Mouse (Mus musculus): ENCODE measurements around the gene Foxo3.

Foxo3 gene

DNA sequence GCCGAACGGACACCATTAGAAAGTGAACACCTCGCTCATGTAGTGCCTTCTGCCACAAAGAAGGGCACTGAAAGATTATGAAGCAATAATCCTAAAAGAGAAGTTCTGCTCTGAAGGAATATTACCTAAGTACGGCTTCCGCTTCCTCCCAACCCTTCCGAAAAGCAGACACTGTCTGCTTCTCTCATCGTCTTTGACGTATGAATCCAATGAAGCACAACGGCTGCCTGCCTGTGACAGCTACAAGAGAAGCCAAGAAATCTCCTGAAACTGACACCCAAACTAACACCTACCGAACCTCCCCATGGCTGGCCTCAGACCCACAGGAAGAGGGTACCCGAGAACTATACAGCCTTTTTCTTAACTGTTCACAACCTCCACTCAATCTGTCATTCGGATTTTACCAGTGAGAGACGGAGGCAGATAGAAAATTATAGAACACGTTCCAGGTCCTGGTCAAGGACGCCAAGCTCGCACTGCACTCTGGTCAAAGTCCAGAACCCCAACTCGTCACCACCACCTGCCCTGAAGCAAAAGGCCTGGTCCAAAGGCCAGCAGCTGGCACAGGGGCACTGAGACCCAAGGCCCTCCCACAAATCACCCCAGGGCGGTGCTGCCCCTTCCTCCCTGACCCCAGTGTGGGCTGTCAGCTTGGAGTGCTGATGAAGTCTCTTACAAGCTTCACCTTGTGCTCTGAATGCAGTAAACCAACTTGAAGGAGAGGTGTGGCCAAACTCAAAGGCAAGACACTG lies 51.2 kb downstream of the Foxo3 start:
- no peak for DNase-seq (ENCODE audit: low spot score in 2 of 2)

DNA sequence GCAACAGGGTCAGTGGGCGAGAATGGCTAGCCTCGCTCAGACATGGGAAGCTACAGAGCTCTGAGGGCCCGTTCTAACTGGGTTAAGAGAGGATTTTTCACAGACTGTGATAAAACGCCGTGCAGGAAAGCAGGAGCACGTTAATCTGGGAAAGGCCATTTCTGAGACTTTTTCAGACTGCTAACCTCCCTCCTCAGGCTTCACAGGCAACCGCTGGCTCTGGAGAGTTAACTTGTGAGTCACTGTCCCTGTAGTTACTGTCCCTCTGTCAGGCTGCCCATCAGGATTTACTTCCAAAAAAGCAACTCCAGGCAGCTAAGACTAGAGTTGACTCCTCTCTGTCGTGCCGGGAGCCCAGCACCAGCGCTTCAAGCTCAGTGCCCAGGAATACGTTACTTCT lies 54.6 kb downstream of the Foxo3 start:
- no peak for DNase-seq (ENCODE audit: low spot score in 2 of 2)

DNA sequence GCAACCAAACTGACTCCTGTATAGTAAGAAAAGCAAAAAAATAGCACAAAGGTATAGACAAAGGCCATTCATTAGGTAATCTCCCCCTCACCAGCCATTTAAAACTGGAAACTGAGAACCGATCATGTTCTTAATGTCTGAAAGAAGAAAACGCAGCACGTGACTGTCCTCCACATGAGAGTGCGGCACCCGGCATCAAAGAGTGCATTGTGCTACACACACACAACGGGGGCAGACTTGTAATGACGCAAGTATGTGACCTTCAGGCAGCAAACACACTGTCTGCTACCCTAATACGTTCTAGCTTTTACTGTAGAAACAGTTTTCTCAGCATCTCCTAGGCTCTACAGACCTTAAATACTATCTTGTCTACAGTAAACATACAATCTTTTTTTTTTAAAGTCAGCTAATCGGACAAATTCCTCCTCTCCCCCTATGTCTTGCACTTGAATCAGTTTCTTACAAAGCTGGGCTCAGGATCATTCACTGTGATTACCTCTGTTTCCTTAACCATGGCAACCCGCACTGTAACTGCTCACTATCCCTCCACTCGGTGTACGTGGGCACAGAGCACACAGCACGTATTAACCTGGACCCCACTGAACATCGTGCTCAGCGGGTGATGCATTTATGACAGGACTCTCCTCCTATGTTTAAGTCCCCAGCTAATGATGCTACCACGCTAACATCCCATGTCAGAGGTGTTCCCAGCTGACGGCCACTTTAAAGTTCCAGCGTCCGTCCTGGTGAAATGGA lies 55.2 kb downstream of the Foxo3 start:
- no peak for DNase-seq (ENCODE audit: low spot score in 2 of 2)

DNA sequence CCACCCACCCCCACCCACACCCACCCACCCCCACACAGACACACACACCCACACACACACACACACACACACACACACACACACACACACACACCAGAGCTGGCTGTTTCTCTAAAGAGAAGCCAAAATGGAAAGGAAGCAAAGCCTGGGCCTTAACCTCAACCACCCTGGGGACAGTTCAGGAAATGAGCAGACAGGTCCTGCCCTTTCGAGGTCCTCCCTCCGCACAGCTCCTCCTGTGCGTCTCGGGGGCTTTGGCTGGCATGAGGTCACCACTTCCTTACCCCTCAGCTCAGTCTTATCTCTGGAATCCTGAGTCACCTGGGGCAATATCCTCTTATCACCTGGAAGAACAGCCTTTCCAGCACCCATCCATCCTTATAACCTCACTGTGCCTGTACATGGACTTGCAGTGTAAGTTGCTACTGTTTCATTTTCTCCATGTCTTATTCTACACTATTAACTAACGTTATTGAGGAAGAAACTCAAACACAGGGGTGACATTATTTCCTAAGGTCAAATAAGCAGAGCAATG lies 56.1 kb downstream of the Foxo3 start:
- DNase-seq (ENCODE audit: low spot score in 2 of 2) = peak in 1 of 2 experiments; percentile 42

DNA sequence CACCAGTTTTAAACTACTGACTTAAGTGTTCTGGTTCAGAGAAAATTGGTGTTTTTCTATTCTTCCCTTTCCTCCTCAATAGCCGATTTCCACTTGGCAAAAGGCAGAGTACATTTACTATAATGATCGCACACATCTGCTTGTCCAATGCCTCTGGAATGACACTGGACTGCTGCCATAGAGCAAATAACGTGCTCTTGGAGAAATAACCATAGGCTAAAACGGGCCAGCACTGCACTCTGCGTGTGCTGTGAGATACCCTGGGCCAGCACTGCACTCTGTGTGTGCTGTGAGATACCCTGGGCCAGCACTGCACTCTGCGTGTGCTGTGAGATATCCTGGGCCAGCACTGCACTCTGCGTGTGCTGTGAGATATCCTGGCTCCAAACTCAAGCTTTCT lies 65.1 kb downstream of the Foxo3 start:
- DNase-seq (ENCODE audit: low spot score in 2 of 2) = no peak

DNA sequence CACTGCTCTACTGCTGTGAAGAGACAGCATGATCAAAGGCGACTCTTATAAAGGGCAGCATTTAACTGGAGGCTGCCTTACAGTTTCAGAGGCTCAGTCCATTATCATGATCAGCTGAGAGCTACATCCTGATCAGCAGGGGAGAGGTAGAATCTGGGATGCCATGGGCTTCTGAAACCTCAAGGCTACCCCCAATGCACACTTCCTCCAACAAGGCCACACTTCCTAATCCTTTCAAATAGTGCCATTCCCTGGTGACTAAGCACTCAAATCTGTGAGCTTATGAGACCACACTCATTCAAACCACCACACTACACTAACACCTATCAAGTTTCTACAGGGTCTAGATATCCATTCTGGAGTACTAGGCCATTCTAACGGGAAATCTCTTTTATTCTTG lies 65.9 kb downstream of the Foxo3 start:
- no peak for DNase-seq (ENCODE audit: low spot score in 2 of 2)

DNA sequence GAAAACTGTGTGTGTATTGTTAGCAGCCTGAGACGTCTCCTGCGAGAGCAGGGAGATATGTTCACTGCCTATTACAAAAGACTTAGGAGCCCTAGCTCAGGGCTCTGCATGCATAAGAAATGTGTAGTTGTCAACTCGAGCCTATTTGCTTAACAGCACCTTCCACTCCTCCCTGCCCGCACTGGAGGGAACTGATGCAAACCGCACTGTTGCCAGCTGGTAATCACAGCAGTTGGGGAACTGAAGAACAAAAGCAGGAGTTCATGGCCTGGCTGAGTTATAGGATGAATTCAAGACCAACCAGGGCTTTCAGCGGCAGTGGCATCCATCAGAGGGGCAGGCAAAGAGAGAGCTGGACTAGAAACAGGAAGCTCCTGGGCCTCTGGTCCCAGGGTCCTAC lies 66.7 kb downstream of the Foxo3 start:
- no peak for DNase-seq (ENCODE audit: low spot score in 2 of 2)

DNA sequence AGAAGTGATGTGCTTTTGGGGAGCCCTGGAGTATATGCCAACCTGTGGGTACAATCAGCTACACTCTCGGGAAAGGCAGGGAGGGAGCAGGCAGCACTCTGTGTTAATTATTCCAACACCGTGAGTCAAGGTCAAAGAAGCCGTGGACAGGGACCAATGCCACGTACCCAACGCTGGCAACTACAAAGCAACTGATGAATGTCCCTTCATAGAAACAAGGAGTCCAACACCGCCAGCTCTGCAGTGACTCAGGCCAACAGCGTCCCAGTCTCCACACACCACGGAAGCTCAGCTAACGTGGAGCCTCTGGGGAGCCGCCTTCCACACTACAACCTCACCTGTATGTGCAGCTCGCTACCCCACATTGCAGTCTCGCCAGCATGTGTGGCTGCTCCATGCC lies 68.9 kb downstream of the Foxo3 start:
- no peak for DNase-seq (ENCODE audit: low spot score in 2 of 2)

DNA sequence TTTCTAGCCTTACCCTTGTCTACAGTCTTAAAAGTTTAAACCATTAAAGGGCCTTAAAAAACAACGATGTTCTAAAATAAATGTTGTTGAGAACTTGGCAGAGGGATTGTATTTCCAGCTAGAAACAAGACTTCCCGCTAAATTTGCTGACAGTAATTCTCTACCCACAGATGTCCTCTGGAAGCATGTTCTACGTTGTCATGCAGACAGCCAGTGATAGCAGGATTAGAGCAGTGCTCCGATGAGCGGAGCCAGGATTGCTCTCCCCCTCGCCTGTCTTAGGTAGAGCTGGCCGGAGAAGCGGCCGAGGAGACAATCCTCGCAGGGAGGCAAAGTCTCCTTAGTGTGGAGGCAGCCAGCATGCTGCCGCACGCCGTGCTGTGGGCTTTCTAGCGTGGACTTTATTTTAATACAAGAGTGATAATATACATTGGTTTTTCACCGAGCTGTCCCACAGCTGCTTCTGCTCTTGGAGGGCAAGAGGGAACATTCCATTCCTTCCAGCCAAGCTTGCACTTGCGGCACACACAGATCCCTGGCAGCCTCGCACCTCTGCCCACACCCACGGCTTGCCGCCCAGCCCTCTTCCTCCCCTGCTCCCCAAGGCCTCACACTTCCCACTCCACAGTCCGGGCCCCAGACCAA lies 71.7 kb downstream of the Foxo3 start:
- DNase-seq (ENCODE audit: low spot score in 2 of 2) = no peak

DNA sequence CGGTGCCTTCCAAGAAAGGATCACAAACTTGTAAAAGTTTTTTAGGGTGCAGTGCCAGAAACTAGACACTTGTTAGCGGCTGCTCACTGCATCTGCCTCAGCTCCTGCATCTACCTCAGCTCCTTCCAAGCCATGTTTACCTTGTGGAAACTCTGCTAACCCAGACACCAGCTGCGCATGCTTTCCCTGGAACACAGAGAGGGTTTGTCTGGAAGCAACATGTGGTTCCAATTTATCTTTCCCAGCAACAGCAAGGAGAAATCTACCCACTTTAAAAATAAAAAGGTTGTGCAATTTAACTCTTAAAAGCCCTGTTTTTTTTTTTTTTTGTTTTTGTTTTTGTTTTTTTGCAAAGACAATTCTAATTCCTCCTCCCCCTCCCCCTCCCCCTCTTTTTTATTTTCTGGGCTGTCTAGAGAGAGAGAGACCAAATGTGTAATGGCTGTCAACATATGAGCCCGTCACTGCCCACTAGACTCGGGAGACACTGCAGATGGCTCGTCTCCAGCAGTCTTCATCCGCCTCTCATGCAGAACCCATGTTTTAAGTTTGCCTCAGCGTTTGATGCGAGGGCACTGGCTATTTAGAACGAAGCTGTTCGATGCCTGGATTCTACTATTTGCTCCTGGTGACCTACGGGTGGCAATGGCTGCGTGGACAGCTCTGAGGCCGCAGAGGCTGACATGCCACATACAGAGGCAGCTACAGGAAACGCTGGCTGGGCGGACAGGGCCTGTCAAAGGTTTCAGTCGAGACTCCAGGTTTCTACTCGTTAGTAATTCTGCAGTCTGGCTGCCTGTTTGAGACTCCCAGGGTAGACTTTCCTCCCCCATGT lies 73.0 kb downstream of the Foxo3 start:
- DNase-seq (ENCODE audit: low spot score in 2 of 2) = no peak

DNA sequence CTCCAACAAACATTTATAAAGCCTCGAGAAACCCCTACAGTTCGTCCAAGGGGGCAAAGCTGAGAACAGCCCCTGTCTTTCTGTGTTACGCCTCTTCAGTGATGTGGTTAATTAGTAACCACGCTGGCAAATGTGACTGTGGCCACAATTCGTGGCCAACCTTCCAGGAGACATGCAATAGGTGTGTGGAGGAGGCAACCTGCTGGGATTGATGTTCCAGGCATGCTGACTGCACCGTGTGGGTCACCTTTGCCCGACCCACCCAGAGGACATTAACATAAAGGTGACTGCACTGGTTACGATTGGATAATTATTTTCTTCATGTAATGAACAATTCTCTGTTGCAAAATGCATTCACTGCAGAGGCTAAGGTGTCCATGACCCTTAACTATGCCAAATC lies 74.0 kb downstream of the Foxo3 start:
- DNase-seq (ENCODE audit: low spot score in 2 of 2) = no peak

DNA sequence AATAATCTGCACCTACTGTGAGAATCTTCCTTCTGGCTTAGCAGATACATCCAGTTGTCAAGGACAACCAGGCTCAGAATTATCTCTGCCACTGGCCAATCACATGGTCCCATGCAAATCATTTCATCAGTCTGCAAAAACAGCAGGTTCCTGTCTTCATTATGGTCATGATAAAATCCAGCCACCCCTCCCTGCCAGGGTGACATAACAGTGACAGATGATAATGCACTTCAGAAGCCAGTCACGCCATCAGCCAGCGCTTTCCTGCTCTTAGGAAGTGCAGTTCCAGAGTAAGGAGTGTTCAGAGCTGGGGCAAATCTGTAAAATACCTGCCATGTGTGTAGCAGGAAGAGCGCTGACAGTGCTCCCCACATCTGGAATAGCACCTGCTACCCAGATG lies 77.1 kb downstream of the Foxo3 start:
- no peak for DNase-seq (ENCODE audit: low spot score in 2 of 2)

DNA sequence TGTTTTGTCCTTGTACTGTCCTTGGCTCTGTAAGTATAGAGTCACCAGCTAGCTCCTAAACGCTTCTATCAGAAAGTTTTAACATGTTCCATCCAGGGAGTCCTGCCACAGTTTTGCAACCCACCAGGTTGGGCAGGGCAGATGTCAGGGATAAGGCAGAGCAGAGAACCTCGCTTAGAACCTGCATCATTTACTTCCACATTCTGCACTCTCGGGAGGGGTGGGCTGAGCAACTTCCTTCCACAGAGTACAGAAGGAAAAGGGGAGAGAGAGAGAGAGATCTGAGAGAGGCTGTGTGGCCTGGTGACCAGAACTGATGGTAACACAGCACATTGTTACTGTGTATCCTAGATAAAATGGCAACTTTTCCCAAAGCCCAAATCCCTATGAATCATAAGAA lies 77.9 kb downstream of the Foxo3 start:
- no peak for DNase-seq (ENCODE audit: low spot score in 2 of 2)

DNA sequence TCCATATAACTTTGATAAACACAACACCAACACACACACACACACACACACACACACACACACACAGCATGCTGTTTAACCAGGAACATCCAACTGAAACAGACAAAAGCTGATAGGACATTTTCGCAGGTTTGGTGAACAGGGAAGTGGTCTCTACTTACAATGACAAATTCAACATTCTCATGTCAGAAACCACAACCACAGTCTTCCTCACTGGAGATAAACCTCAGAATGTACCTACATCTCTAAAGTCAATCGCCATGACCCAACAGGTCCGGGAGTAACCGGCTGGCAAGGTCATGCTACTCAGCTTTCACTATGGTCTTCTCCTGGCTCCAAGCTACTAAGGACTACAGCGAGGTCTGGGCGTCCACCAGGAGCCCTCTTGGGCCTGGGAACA lies 81.8 kb downstream of the Foxo3 start:
- DNase-seq (ENCODE audit: low spot score in 2 of 2) = no peak

DNA sequence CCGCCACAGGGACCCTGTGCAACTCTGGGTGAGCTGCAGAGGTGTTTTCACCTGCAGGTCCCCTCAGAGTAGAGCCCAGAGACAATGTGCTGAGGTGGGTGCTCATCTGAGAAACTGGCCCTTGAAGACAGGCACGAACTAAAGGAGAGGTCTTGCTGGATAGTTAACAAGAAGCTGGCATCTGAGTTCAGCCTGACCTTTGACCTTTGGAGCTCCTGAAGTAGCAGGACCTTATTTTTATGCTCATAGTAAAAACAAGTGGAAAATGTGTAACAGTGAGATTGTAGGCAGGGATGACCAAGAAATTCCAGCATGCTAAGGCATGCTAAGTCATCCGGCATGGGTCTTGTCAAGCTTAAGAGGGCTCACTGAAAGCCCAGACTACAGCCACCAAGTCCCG lies 82.6 kb downstream of the Foxo3 start:
- DNase-seq (ENCODE audit: low spot score in 2 of 2) = no peak

DNA sequence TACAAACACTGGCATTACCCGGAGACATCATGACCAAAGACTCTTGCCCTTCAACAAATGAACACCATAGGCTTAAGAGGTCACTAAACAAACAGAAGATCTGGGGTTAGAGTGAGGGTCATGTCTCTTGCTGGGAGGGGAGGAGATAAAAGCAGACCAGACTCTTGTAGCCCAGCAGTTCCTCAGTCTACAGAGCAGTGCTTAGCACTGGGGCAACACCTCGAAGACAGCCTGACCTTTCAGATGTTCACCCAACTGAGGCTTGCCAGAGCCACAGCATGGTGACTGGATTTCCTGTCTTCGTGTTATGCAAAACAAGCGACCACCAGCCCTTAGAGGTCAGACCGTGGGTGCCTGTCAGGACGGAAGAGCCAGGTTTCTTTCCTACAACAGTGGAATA lies 83.6 kb downstream of the Foxo3 start:
- DNase-seq (ENCODE audit: low spot score in 2 of 2) = no peak

DNA sequence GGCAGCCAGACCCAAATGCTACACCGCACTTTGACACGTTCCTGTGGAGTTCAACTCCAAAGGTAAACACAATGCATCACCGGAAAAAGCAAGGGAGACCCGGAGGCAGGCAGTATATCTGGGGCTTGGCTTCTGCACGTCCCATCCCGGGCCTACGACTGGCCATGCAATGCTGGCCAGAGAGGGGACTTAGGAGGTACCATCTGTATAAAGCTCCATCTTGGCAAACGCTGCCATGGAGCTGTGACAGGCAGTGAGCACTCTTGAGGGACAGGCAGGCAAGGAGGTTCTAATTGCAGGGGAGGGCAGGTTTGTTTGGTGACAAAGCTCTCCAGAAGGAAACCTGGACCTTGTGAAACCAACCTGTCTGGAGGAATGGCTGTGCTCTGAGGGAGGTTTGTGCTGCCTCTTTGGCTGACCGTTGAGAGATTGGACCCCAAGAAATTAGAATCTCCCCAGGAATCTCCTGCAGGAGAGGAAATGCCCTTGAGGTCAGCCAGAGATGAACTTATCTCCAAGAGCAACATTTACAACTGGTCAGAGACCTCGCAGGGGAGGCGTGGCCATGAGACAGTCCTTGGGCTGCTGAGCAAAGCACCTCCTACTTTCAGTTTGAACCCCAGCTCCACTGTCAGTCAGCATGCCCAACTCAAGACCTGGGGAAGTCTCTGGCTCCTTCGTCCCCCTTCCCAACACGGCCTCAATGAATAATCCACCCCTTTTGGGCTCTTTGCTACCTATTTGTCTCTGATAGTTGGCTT lies 86.7 kb downstream of the Foxo3 start:
- no peak for DNase-seq (ENCODE audit: low spot score in 2 of 2)

DNA sequence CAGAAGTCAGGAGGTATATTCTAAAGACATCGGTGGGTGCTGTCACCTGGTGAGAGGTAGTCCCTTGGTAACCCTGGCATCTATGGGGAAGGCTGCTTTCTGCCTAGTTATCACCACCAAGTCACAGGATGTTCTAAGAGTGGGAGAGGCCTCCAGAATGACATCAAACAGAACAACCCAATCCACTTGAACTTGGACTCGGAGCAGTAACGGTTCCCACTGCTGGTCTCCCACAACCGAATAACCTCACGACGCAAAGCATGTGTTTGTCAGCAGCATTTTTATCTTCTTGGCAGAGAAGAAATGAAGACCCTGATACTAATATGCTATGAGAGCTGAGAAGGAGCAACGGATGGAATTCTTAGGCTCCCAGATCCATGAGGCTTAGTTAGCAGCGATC lies 87.5 kb downstream of the Foxo3 start:
- no peak for DNase-seq (ENCODE audit: low spot score in 2 of 2)

DNA sequence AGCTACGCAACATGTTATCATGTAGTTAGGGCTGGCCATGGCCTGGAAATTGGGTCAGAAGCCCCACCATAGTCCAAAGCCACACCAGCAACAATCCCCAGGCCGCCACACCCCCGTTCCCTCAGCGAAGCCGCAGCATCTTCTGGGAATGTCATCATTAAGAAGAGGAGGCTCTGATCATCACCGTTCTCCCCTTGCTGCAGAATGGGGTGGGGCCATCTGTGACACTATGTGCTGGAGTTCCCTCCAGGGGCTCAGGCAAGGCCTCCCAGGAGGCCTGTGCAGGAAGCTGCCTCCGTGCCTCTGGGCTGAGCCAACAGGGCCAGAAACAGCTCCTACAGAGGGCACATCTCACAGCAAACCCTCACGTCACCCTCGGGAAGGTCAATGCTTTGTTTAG lies 88.5 kb downstream of the Foxo3 start:
- no peak for DNase-seq (ENCODE audit: low spot score in 2 of 2)

DNA sequence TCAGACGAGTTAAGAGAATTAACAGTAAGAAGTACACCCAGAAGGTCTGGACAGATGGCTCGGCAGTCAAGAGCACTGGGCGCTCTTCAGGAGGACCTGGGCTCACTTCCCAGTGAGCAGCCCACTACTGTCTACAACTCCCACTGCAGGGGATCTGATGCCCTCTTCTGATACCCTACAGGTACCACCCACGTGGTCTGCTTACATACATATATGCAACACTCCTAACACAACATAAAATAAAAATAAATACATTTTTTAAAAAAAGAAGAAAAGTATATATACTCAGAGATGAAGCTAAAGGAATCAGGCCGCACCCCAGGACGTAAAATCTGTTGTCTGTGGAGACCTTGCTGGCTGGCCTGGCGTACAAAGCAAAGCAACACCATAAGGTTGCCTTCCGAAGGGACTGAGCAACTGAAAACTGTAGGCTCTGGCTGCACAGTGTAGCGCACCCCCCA lies 89.6 kb downstream of the Foxo3 start:
- no peak for DNase-seq (ENCODE audit: low spot score in 2 of 2)

DNA sequence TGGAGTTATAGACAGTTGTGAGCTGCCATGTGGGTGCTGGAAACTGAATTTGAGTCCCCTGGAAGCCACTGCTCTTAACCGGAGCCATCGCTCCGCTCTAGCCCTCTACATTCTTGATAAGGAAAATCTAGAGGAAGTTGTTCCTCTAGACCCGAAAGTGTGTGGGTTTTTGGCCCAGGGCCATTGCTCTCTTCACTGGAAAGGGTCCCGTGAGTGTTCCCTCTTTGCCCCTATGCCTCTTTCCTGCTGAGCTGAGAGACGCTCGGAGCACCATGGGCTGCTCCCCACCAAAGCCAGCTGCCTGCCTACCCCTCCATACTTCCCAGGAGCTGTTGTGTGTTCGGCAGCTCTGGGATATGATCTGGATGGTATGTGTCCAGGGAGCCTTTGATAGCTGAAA lies 96.2 kb downstream of the Foxo3 start:
- no peak for DNase-seq (ENCODE audit: low spot score in 2 of 2)

Measured in spleen, postnatal 10 days (tissue).